Mouse (Mus musculus): ENCODE results near the gene Elf5. TPM values are rescaled to one million over a fixed set of nuclear protein-coding genes. Genes with fewer than 3 reads are reported as not detected.

Elf5 gene
- polyA plus RNA-seq, 1 experiment from 2014 or later: 0.12 TPM

DNA sequence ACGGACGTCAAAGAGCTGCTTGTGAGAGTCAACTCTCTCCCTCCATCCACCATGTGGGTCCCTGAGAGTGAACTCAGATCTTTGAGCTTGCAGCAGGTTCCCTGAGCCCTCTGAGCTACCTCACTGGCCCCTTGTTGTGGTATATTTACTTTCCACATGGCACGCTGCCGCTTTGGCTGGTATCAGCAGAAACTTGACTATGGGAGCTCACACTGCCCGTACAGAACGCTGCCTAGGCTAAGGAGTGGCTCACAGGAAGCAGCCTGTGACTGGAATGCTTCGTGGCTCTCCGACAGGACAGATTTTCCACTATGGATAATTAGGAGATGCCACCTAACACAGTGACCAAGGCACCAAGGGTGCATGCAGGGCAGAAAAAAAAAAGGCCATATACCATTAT lies 49.7 kb downstream of the Elf5 start:
- WGBS: 74% methylated on average over 8 of the region's 8 CpGs

DNA sequence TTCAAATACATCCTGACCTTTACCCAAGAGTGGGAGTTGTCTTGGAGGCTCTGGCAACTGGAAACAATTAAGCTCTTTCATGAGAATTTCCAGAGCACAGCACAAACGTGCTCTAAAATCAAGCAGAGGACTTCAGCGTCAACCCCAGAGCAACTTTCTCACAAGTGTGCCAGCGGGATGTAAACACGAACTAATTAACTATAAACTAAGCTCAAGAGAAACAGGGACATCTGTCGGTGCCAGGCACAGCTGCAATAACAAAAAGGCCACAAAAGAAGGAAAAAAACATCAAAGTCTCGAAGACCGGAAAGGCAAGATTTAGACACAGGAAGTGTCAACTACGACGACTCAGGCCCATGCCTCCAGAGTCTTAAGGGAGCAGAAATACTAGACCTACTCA lies 50.3 kb downstream of the Elf5 start:
- WGBS: 50% methylated on average over 9 of the region's 9 CpGs
- H3K4me2 ChIP-seq (ENCODE audit: low read depth, low read length): no peak overlapping the region

More for the DNA sequence above, 49.7 kb downstream of the Elf5 start:
- no peak; the same call in 1 of the 2 replicates for ATAC-seq (replicated peaks; ENCODE audit: extremely low read depth, insufficient read depth, low FRiP score)
- Histone ChIP-seq H3K36me3 (ENCODE audit: control insufficient read depth, insufficient read depth) (peaks cover 54% of the 10 kb centered on the region), H3K9ac (ENCODE audit: low read length) (no peak overlapping the region), H3K27me3 (ENCODE audit: control insufficient read depth, insufficient read depth, low read length) (no peaks in the 10 kb centered on the region), H3K4me3 (ENCODE audit: low read length) (no peak overlapping the region), H3K27ac (ENCODE audit: low read length) (no peak overlapping the region), H3K9me3 (replicated peaks; ENCODE audit: control insufficient read depth, low read length) (no peaks in the 10 kb centered on the region), H3K4me1 (ENCODE audit: control insufficient read depth, insufficient read depth, low read length) (no peaks in the 10 kb centered on the region), H3K4me2 (ENCODE audit: low read depth, low read length) (no peak overlapping the region)

DNA sequence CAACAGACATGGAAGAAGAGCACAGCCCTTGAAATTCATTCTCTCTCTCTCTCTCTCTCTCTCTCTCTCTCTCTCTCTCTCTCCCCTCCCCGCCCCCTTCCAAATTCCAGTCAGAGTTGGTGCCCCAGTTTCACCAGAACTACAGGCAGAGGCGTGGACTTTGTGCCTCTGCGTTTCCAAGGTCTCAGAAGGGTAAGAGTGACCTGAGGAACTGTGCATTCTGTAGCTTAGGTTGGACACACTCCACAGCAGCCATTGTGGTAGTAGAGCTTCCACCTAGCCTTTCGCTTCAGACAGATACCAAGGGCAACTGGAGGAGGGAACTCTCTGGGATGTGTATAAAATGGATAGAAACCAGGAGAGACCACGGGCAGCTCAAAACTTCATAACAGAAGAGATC lies 51.3 kb downstream of the Elf5 start:
- no peak for ATAC-seq (replicated peaks; ENCODE audit: extremely low read depth, insufficient read depth, low FRiP score)
- Histone ChIP-seq H3K4me3 (ENCODE audit: low read length) (no peak overlapping the region), H3K27ac (ENCODE audit: low read length) (no peak overlapping the region), H3K9me3 (replicated peaks; ENCODE audit: control insufficient read depth, low read length) (no peaks in the 10 kb centered on the region), H3K4me2 (ENCODE audit: low read depth, low read length) (no peak overlapping the region), H3K9ac (ENCODE audit: low read length) (no peak overlapping the region), H3K27me3 (ENCODE audit: control insufficient read depth, insufficient read depth, low read length) (no peaks in the 10 kb centered on the region), H3K36me3 (ENCODE audit: control insufficient read depth, insufficient read depth) (peaks cover 60% of the 10 kb centered on the region), H3K4me1 (ENCODE audit: control insufficient read depth, insufficient read depth, low read length) (no peaks in the 10 kb centered on the region)
- 88% methylated on average over 5 of the region's 5 CpGs for WGBS

More for the DNA sequence above, 50.3 kb downstream of the Elf5 start:
- Histone ChIP-seq H3K4me1 (ENCODE audit: control insufficient read depth, insufficient read depth, low read length) (no peaks in the 10 kb centered on the region), H3K27me3 (ENCODE audit: control insufficient read depth, insufficient read depth, low read length) (no peaks in the 10 kb centered on the region), H3K27ac (ENCODE audit: low read length) (no peak overlapping the region), H3K9me3 (replicated peaks; ENCODE audit: control insufficient read depth, low read length) (no peaks in the 10 kb centered on the region), H3K9ac (ENCODE audit: low read length) (no peak overlapping the region), H3K4me3 (ENCODE audit: low read length) (no peak overlapping the region), H3K36me3 (ENCODE audit: control insufficient read depth, insufficient read depth) (peaks cover 53% of the 10 kb centered on the region)
- ATAC-seq (replicated peaks; ENCODE audit: extremely low read depth, insufficient read depth, low FRiP score): no peak

DNA sequence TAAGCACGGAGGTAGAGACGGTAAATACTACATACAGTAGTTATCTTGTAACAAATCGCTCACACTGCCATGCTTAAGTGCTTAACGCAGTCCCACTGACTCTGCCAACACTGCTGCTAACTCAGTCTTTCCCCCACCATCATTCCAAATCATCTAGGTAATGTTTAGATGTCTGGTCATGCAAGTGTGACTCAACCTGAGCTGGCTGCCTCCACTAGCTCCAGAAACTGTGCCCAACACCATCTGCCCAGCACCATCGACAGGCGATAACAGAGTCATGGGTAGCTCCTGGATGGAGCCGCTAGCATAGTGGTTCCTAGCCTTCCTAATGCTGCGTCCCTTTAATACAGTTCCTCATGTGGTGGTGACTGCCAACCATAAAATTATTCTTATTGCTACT lies 53.0 kb downstream of the Elf5 start:
- Histone ChIP-seq H3K36me3 (ENCODE audit: control insufficient read depth, insufficient read depth) (peaks cover 58% of the 10 kb centered on the region), H3K9me3 (replicated peaks; ENCODE audit: control insufficient read depth, low read length) (no peaks in the 10 kb centered on the region), H3K4me1 (ENCODE audit: control insufficient read depth, insufficient read depth, low read length) (no peaks in the 10 kb centered on the region), H3K27me3 (ENCODE audit: control insufficient read depth, insufficient read depth, low read length) (no peaks in the 10 kb centered on the region), H3K4me3 (ENCODE audit: low read length) (no peak overlapping the region), H3K9ac (ENCODE audit: low read length) (no peak overlapping the region), H3K4me2 (ENCODE audit: low read depth, low read length) (no peak overlapping the region), H3K27ac (ENCODE audit: low read length) (no peak overlapping the region)
- ATAC-seq (replicated peaks; ENCODE audit: extremely low read depth, insufficient read depth, low FRiP score): no peak
- 95% methylated on average over 8 of the region's 8 CpGs for WGBS

DNA sequence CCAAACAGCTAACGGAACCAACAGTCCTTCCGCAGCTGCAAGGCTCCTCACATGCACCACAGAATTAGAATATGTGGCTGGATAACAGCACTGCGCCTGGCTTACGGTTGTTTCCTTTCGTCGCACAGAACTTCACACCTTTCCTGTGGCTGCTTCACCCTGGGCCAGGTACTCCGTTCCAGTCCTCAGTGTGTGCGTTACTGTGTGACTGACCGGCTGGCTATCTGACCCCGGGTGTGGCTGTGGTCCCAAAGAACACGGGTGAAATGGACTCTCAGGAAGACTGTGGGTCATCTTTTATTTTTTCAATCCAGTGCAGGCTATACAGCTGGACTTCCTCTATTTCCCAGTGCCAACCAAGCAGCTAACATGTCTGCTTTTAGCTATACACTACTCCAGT lies 53.9 kb downstream of the Elf5 start:
- Histone ChIP-seq H3K4me3 (ENCODE audit: low read length) (no peak overlapping the region), H3K36me3 (ENCODE audit: control insufficient read depth, insufficient read depth) (peaks cover 57% of the 10 kb centered on the region), H3K27me3 (ENCODE audit: control insufficient read depth, insufficient read depth, low read length) (no peaks in the 10 kb centered on the region), H3K27ac (ENCODE audit: low read length) (no peak overlapping the region), H3K9ac (ENCODE audit: low read length) (no peak overlapping the region), H3K4me2 (ENCODE audit: low read depth, low read length) (no peak overlapping the region), H3K9me3 (replicated peaks; ENCODE audit: control insufficient read depth, low read length) (no peaks in the 10 kb centered on the region), H3K4me1 (ENCODE audit: control insufficient read depth, insufficient read depth, low read length) (no peaks in the 10 kb centered on the region)
- no peak for ATAC-seq (replicated peaks; ENCODE audit: extremely low read depth, insufficient read depth, low FRiP score)
- 93% methylated on average over 11 of the region's 11 CpGs for WGBS

DNA sequence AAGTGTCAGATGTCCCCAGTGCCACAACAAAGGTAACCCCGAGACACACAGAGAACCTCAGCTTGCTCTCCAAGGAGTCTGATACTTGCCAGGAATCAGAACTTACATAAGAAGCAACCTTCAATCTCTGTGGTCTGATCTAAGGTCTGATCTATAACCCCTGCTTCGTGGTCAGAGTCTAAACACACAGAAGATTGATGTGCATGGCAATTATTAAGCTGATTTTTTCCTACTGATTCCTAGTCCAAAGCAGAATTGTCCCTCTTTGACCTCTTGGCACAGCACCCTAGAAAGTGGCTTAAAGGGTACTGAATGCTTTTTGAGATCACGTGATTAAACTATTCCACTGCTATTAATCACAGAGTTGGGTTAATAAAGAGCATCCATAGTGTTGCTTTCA lies 54.8 kb downstream of the Elf5 start:
- H3K36me3 ChIP-seq (ENCODE audit: control insufficient read depth, insufficient read depth): peaks cover 58% of the 10 kb centered on the region
- WGBS: 83% methylated on average over 3 of the region's 3 CpGs
- no peaks in the 10 kb centered on the region for H3K4me1 ChIP-seq (ENCODE audit: control insufficient read depth, insufficient read depth, low read length)
- no peaks in the 10 kb centered on the region for H3K27me3 ChIP-seq (ENCODE audit: control insufficient read depth, insufficient read depth, low read length)
- no peak overlapping the region for H3K4me2 ChIP-seq (ENCODE audit: low read depth, low read length)
- H3K9me3 ChIP-seq (replicated peaks; ENCODE audit: control insufficient read depth, low read length): no peaks in the 10 kb centered on the region
- H3K27ac ChIP-seq (ENCODE audit: low read length): no peak overlapping the region
- no peak for ATAC-seq (replicated peaks; ENCODE audit: extremely low read depth, insufficient read depth, low FRiP score)
- H3K4me3 ChIP-seq (ENCODE audit: low read length): no peak overlapping the region
- no peak overlapping the region for H3K9ac ChIP-seq (ENCODE audit: low read length)

DNA sequence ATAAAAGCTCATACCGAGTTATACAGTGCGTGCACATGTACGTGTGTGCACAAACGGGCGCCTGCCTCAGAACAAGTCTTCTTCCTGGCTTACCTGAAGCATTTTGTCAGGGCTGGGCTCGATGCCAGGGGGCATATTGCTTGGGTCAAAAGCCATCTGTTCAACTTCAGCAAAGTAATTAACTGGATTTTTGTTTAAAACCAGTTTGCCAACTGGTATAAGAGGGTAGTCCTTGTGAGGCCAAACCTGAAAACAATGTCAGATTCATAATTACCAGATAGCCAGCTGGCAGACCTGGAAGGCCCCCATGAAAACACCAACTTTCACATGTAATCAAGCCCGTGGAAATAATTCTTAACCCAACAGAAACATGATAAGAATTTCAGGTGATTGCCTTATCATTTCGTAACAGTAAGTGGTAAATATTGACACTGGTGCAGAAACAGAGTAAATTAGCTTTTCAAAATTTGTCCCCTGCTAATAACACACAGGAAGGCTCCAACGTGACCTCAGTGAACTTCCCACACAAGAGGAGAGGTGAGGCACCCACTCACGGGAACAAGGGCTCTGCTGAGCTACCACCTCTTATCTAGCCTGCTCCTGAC lies 55.6 kb downstream of the Elf5 start:
- no peak for ATAC-seq (replicated peaks; ENCODE audit: extremely low read depth, insufficient read depth, low FRiP score)
- Histone ChIP-seq H3K9ac (ENCODE audit: low read length) (no peak overlapping the region), H3K27me3 (ENCODE audit: control insufficient read depth, insufficient read depth, low read length) (no peaks in the 10 kb centered on the region), H3K36me3 (ENCODE audit: control insufficient read depth, insufficient read depth) (peaks cover 64% of the 10 kb centered on the region), H3K27ac (ENCODE audit: low read length) (no peak overlapping the region), H3K4me1 (ENCODE audit: control insufficient read depth, insufficient read depth, low read length) (no peaks in the 10 kb centered on the region), H3K4me2 (ENCODE audit: low read depth, low read length) (no peak overlapping the region), H3K9me3 (replicated peaks; ENCODE audit: control insufficient read depth, low read length) (no peaks in the 10 kb centered on the region), H3K4me3 (ENCODE audit: low read length) (no peak overlapping the region)
- WGBS: 75% methylated on average over 10 of the region's 10 CpGs

DNA sequence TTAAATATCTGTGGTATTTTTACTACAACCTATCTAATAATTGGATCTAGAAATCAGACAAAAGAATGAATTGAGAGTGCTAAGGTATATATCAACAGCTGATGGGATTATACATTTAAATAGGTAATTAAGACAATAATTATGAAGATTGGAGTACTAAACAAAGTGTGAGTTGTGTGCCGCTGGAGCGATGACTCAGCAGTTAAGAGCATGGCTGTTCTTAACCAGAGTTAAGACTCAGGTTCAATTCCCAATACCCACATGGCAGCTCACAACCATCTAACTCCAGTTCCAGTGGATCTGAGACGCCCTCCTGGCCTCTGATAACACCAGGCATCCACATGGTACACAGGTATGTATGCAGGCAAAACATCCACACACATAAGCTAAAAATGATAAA lies 61.9 kb downstream of the Elf5 start:
- no peak overlapping the region for H3K9ac ChIP-seq (ENCODE audit: low read length)
- peaks cover 50% of the 10 kb centered on the region for H3K36me3 ChIP-seq (ENCODE audit: control insufficient read depth, insufficient read depth)
- no peaks in the 10 kb centered on the region for H3K4me1 ChIP-seq (ENCODE audit: control insufficient read depth, insufficient read depth, low read length)
- H3K4me2 ChIP-seq (ENCODE audit: low read depth, low read length): no peak overlapping the region
- WGBS: 91% methylated on average over 3 of the region's 3 CpGs
- H3K9me3 ChIP-seq (replicated peaks; ENCODE audit: control insufficient read depth, low read length): no peaks in the 10 kb centered on the region
- H3K4me3 ChIP-seq (ENCODE audit: low read length): no peak overlapping the region
- H3K27me3 ChIP-seq (ENCODE audit: control insufficient read depth, insufficient read depth, low read length): no peaks in the 10 kb centered on the region
- no peak for ATAC-seq (replicated peaks; ENCODE audit: extremely low read depth, insufficient read depth, low FRiP score)
- no peak overlapping the region for H3K27ac ChIP-seq (ENCODE audit: low read length)

DNA sequence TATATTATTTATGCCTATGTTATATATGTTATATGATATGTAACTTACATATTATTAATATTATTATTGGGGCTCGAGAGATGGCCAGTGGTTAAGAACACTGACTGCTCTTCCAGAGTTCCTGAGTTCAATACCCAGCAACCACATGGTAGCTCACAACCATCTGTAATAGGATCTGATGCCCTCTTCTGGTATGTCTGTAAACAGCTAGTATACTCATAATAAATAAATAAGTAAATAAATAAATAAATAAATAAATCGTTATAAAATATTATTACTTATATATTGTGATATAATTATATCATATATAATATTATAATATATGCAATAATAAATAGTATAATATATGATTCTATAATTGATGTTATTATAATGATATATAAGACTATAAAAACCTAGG lies 64.7 kb downstream of the Elf5 start:
- no peak overlapping the region for H3K4me3 ChIP-seq (ENCODE audit: low read length)
- H3K4me2 ChIP-seq (ENCODE audit: low read depth, low read length): no peak overlapping the region
- no peaks in the 10 kb centered on the region for H3K4me1 ChIP-seq (ENCODE audit: control insufficient read depth, insufficient read depth, low read length)
- H3K27me3 ChIP-seq (ENCODE audit: control insufficient read depth, insufficient read depth, low read length): no peaks in the 10 kb centered on the region
- WGBS: 87% methylated on average over 2 of the region's 2 CpGs
- ATAC-seq (replicated peaks; ENCODE audit: extremely low read depth, insufficient read depth, low FRiP score): no peak
- H3K27ac ChIP-seq (ENCODE audit: low read length): no peak overlapping the region
- H3K9ac ChIP-seq (ENCODE audit: low read length): no peak overlapping the region
- H3K36me3 ChIP-seq (ENCODE audit: control insufficient read depth, insufficient read depth): peaks cover 35% of the 10 kb centered on the region
- no peaks in the 10 kb centered on the region for H3K9me3 ChIP-seq (replicated peaks; ENCODE audit: control insufficient read depth, low read length)

All from heart, embryonic 16.5 days (tissue).